Mouse (Mus musculus) megakaryocyte-erythroid progenitor cell, adult 5-6 weeks (primary cell): ENCODE data around the gene Ptges2. TPM values are rescaled to one million over a fixed set of nuclear protein-coding genes. Genes with fewer than 3 reads are reported as not detected.

Experiments
- ATAC-seq: replicated peaks from 2 replicates; pipeline ENCODE4 v1.8.0; 2016; ENCODE audit warnings: mild to moderate bottlenecking, inconsistent platforms; ENCODE audit not compliant: severe bottlenecking, poor library complexity, low FRiP score, low TSS enrichment
- total RNA-seq, 2 experiments: library from RNA; stranded (forward) in 1 of 2; stranded (reverse) in 1 of 2; fragments of 200-1000, 215-1000 nt in 1 of 2; fragments of >200 nt in 1 of 2; fragmentation: Nextera tagmentation in 1 of 2; gene quantifications; 2 replicates each; pipeline ENCODE4 v1.2.3; 2014 to 2017

The Ptges2 gene
- total RNA-seq, 2 experiments from 2014 or later, result 10.3 to 18.4 TPM

DNA sequence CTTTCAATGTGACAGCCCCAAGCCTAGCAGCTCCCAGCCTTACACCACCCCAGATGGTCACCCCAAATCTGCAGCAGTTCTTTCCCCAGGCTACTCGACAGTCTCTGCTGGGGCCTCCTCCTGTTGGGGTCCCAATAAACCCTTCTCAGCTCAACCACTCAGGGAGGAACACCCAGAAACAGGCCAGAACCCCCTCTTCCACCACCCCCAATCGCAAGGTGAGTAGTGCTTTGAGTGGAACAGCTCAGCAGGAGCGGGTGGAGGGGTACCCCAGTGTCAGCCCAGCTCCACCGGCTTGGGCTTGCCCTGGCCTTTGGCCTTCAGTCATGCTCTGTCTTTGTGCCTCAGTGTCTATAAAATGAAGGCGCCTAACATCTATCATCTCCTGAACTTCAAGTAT is 28.4 kb upstream of the Ptges2 start:
- no peak for ATAC-seq

DNA sequence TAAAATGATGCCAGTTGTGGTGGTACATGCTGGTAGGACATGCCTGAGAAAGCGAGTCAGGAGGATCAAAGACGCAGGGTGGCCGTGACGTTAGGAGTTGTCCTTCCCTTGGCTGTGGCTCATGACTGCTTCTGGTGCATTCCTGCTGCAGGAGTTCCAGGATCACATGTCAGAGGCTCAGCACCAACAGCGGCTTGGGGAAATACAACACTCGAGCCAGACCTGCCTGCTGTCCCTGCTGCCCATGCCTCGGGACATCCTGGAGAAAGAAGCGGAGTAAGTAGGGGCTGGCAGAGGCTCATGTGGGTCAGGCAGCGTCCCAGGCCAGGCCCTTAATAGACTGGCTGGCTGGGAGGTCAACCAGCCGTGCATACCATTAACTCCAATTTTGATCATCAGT is 21.5 kb upstream of the Ptges2 start:
- ATAC-seq, result no peak

DNA sequence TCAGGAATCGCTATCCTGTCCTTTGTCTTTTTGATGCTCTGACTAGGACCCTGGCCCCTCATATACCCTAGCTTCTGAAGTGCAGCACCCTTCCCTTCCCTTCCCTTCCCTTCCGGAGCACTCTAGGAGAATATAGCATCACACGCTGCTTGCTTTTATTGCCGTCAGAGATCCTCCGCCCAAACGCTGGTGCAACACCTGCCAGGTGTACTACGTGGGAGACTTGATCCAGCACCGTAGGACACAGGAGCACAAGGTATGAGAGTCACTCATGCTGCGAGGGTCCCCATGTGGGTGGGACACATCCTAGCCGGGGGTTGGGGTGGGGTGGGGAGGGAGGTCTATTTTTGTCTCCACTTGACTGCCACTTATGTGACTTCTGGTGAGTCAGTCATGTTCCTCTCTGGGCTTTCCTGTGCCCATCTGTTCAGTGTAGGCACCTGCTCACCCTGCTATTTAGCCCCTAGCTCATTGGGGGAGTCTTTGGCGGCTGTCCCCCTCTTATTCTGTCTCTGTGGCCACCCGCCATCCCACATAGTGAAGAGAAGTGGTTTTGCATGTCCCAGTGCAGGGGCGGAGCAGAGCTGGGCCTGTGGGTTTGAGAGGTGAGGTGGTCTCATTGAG is 20.3 kb upstream of the Ptges2 start:
- ATAC-seq, result no peak

DNA sequence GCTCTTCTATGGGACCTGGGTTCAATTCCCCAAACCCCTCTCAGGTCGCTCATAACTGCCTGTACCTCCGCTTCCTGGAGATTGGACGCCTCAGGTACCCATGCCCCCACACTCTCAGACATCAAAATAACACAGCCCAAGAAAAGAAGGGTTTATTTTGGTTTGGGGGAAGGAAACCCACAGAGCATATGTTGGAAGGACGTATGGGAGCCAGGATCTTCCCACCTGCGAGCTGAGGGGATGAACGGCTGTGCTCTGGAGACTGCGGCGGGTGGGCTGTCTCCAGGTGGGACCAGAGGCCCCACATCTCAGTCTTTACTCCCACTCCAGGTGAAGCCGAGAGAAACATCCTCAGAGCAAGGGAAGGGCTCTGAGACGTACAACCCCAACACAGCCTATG is 18.7 kb upstream of the Ptges2 start:
- ATAC-seq, result no peak

DNA sequence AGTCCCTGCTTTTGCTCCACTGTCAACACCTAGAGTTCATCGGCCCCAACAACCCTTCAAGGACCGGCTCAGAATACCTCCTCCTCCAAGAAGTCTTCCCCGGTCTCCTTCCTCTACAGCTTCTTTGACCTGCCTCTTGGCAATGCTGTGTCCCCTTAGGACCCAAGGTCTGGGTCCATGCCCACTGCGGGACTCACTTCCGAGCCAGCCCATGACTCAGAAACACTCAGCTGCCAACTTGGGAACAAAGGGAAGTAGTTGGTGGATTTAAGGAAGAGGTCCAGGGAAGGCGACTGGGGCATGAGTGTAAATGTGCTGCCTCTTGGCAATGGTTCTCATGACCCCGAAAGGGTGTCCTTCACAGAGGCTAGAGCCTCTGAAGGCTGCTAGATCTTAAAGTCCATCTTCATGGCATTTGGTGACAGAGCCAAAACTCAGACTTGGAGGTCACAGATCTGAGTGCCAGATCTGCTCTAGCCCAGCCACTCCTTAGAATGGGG is 15.6 kb upstream of the Ptges2 start:
- ATAC-seq, result no peak

DNA sequence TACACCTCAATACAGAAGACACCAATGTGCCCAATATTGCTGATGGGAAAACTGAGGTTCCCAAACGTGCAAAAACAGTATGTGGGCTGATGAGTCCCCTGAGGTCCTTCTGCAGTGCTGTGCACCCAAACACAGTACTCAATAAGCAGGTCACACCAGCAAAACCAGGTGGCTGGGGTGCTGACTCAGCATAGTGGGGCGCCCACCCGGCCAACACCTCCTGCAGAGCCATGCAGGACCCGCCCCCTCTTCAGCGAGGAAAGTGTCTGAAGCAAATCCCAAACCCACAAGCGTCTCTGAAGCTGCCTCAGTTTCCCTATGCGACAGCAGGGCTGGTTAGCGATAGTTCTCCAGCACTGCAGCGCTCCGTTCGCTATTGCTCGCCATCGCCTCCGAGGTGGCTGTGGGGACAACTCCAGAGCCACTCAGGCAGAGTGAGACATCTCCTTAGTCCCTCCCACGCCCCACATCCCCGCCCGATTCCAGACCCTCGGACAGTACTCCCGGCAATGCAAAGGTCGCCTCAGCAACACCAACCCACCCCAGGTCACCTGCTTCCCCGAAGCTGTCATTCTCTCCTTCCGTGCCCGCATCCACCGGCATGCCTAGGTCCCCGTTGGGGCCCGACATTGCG is 14.4 kb upstream of the Ptges2 start:
- ATAC-seq, result no peak

DNA sequence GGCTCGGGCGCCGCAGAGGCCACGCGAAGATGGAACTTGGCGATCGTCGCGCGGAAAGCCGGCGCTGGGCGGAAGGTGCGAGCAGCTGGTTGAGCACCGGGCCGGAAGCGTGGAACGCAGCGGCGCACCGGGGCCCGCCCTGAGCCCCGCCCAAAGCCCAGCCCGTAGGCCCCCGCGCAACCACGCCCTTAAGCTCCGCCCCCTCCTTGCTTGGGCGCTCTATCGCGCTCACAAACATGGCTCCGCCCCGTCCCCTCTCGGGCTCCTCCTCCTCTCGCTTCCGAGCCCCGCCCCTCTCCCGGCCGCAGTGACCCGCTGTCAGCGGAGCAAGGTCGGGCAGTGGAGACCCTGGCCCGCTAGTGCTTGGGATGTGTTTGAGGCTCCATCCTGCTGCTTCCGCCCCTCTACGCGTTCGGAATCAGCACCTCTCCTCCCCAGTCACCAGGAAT is 13.9 kb upstream of the Ptges2 start, which contains the start of gene 1110008P14Rik:
Gene 1110008P14Rik (minus strand): TSS at position 164 of the 449 bp plus-strand sequence.
- ATAC-seq, result peak; percentile 89

DNA sequence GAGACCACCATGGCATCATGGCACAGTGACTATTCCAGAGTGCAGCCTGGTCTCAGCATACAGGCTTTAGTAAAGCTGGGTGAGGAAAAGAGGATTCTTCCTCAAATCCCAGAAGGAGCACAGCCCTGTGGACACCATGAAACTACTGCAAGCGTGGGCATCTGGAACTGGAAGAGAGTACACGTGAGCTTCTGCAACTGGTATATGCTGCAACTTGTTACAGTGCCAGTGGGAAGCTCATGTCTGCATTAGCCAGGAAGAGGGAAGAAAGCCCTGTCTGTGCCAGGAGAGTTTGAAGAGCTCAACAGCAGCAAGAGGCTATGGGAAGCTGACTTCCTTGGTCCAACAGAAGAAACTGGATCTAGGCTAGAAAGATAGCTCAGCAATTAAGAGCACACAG is 13.0 kb upstream of the Ptges2 start:
- no peak for ATAC-seq

DNA sequence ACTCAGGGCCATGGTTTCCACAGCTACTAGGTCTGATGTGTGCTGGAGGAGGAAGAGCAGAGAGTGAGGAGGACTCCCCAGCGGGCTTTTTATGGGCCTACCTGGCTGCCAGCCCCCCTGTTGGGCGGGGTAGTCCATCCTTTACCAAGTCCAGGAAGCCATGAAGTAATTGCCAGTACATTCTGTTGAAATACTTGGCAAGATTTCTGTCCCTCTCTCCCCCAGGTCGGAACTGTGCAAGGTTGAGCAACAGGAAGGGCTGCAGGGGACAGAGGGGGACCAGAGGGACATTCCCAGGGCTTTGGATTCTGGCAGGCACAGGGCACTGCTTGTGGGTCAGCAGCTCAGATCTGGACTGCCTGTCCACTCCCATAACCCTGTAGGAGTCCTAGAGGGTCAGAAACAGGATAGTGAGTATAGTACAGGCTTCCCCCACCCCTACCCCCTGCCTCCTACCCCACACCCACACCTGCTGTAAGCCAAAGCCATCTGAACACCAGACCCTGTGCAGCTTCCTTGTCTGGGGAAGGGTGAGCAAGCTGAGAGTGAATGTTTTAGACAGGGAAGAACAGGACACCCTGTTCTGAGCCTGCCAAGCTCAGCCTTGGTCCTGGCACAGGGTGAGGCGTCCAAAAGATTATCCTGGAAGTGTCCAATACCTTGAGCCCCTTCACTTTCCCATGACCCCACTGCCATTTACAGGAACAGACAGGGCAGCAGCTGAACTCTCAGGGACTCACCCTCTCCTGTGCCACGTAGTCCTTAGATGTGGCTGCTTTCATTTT is 7.8 kb upstream of the Ptges2 start, which contains the start of gene Lcn2:
Gene Lcn2 (minus strand): TSS at position 547 of the 785 bp plus-strand sequence.
- no peak for ATAC-seq

DNA sequence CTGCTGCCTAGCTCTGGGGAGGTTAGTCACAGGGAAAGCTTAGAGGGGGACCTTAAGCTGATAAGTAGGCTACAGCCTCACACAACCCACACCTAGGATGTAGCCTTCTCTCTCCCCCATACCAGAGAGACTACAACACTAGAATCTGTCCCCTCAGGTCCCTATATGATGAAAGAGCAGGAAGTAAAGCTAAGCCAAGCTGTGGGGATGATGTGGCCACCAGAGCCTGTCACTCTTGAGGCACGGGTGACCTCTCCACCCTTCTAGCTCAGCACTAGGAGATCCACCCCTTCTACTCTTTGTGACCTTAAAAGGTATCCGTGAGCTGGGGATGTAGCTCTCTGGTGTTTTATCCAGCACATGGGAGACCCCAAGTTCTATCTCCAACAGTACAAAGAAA is 6.5 kb upstream of the Ptges2 start:
- no peak for ATAC-seq

DNA sequence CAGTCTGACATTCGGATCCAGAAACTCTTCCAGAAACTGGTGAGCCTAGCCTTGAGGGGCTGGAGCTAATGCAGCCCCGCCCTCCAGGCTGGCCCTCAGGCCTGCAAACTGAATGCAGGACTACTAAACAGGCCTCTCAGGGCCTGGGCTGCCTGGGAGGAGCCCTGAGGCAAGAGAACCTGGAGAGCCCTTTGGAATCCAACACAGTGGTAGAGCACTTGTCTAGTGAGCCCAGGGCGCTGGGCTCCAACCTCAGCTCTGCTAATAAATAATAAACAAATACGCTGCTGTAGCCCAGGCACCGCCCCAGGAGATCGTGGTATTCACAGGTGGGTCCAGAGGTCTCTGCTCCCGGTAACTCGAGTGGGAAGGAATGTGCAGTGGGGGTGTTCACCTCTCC is 4.8 kb upstream of the Ptges2 start:
- no peak for ATAC-seq

DNA sequence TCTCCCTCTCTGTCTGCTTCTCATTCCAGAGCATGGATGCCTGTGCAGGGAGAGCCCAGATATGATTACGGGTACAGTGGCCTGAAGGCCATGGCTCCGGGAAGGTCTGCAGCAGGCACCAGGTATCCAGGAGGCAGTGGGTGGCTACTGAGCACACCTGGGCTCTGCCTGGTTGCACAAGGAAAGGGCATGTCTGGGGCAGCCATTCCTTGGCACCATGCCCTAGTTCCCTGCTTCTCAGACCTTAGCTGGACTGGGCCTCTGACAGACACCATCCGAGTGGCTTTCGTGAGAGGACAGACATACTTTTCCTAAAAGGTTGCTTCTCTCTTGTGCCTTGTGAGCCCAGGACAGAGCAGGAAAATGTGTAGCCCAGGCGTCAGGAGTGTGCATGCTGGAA is 3.6 kb upstream of the Ptges2 start:
- ATAC-seq, result no peak

DNA sequence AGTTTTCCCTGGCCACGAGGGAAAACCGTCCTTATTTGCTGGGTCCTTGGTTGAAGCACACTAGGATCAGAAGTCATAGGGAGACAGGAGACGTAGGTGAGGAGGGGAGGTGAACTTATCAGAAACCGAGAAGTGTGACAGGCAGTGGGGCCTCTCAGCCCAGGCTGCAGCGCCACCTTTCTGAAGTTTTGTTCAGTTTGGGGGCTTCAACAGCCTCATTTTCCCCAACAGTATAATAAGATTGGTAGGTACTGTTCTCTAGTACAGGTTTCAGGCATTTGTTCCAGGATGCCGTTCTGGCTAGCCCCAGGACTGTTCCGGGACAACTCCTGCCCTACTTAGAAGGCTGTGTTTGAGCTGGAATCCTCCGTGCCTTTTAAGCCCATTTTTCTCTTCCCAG is 723 bp upstream of the Ptges2 start:
- peak; percentile 42; the same call in 1 of the 2 replicates for ATAC-seq

DNA sequence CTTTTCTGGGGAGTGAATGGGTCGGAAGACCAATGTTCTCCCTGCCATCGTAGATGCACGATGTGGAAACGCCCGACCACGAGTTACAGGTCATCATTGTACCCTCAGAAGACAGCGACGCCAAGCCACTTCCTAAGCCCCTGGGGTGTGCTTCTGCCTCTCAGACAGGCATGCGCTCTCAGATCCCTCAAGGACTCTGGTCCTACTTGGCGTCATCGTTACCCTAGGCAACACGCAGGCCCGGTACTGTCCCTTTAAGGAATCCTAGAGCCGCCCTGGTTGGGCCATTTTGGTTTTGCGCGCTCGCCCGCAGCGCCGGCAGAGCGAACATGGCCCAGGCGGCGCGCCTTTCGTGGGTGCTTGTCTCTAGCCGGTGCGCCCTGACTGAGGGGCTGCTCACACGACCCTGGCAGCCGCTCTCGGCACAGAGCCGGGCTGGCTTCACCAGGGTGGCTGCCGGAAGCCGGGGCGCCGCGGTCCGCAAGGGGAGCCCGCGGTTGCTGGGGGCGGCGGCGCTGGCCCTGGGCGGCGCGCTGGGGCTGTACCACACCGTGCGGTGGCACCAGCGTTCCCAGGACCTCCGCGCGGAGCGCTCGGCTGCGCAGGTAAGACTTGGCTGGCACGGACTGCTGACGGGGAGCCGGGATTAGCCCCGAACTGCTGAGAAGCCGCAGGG is 388 bp downstream of the Ptges2 start:
- peak; percentile 84 for ATAC-seq

DNA sequence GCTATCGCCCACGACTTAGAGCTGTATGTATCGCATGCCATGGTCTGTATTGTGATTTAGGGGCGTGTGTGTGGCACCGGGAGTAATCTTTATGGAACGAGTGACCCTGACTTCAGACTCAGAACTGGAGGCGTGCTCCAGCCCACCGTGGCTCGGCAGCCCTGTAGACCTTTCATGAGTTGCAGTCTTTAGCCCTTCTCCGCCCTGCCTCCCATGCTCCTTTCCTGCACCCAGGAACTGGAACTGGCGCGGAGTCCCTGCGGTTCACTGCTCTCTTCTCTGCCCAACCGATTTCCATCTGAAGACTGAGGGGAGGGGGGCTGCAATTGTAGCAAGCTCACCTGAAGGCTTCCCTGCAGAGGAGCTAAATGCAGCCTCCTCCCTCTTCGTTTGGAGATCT is 999 bp downstream of the Ptges2 start:
- ATAC-seq, result 0 out of 2 replicates have a peak, but pooled peaks have one; percentile 1

DNA sequence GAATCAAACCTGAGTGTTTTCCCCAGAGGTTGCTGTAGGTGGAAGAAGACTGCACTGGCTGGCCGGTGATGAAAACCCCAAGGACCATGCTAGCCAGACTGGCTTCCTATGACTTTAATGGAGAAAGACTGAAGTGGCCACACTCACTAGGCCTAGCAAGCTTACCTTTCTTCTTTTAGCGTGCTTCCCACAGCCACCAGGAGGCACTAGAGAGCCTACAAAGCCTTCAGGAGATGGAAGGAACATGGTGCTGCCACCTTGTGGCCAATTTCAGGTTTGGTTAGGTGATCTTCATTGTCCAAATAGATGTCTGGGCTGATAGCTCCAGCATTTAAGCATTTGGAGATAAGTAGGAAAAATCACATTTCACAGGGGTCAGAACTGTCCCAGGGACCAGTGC is 9.0 kb downstream of the Ptges2 start:
- ATAC-seq, result peak; percentile 75

DNA sequence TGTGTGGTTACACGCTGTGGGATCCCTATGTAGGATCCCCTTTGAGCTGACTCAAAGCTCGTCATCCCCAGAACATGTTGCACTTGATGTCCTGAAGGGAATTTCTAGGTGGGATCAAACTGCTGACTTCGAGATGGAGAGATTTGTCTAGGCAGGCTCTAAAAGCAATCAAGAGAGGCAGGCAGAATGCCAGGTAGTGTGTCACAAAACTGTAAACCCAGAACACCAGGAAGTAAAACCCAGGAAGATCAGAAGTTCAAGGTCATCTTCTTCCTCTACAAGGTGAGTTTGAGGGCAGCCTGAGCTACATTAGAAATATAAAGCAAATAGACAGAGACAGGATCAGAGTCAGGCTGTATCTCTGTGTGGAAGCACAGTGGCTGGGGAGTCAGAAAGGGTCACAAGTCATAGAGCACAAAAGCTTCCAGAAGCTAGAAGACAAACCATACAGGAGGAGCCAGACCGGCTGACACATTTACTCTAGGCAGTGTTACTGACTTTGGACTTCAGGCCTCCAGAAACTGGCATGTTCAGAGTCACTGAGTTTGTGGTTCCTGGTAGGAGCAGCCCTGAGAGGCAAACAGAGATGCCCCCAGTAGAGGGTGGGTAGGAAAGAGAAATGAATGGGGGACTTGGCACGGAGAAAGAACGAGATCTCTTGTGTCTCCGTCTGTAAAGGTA is 11.6 kb downstream of the Ptges2 start:
- ATAC-seq, result no peak

DNA sequence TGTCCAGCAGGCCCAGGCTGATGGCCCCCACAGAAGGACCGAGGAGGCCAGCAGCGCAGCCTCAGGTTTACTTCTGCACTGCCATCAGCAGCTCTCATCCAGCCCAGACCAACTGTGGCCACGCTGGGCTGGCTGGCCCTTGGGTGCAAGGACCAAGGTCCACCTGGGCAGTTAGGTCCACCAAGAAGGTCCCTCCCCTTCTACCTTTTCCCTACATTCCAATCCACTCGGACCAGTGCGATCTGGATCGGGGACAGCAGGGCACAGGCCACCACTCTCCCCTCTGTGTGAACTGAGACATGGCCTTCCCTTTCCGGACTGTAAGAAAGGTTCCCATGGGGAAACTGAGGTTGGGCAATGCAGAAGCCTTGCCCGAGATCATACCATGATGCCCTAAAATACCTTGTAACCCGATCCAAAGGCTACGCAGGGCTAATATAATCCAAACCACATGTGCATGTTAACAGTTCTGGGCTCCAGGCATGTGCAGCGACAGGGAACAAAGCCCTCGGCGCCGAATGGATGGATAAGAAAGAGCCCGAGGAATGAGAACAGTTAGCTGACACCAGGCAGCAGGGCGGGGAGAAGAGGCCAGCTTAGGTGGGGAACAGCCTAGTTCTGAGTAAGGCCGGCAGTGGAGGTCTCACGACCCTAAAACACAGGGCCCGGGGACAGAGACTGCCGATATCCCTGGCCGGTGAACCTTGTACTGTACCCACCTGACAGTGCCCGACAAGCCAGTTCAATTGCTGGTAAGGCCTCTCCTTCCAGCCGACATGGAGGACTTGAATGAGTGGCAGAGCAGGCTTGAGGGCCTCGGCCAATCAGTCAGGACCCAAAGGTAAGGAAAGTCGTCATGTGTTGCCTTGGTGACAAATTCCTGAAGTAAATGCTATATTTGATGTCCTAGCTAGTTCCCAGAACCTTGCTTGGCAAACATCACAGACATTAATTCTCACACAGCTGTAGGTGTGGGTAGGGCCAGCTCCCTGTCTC is 13.0 kb downstream of the Ptges2 start:
- ATAC-seq, result no peak
